Mouse (Mus musculus) lung, postnatal 0 days (tissue): ENCODE data around the gene Foxp4. TPM values are rescaled to one million over a fixed set of nuclear protein-coding genes. Genes with fewer than 3 reads are reported as not detected.
"Not testable (repeated sequence)": the region's sequence is repeated elsewhere in the genome, so short reads cannot be mapped to it uniquely, and the experiment has no call there.

Experiments used
- ATAC-seq: fragments of 200-750 bp; cut with Nextera tagmentation; 2 replicates; pipeline ENCODE4 v1.8.0; 2017; ENCODE audit warnings: moderate library complexity
- DNase-seq: peaks from one replicate; pipeline ENCODE4 v3.0.0-alpha.2; 2016; ENCODE audit warnings: low spot score
- H3K27ac ChIP-seq: fragments of 300-500 bp; sonication (generic); 2 replicates; pipeline ENCODE4 v1.5.1; 2014; ENCODE audit warnings: antibody characterized with exemption, mild to moderate bottlenecking, low read length, mixed read lengths
- H3K27me3 ChIP-seq: fragments of 300-500 bp; sonication (generic); replicated peaks from 2 replicates; pipeline ENCODE4 v1.6.1; 2014; ENCODE audit warnings: low read length, mixed read lengths; ENCODE audit not compliant: insufficient read depth
- H3K36me3 ChIP-seq: fragments of 300-500 bp; sonication (generic); 2 replicates; pipeline ENCODE4 v1.6.1; 2014; ENCODE audit warnings: low read length, mixed read lengths; ENCODE audit not compliant: insufficient read depth
- H3K4me1 ChIP-seq: fragments of 300-500 bp; sonication (generic); 2 replicates; pipeline ENCODE4 v1.6.1; 2014; ENCODE audit warnings: antibody characterized with exemption, low read depth, low read length, mixed read lengths; ENCODE audit not compliant: insufficient read depth
- H3K4me2 ChIP-seq: fragments of 300-500 bp; sonication (generic); replicated peaks from 2 replicates; pipeline ENCODE4 v1.6.1; 2014; ENCODE audit warnings: low read depth, mild to moderate bottlenecking, low read length, moderate library complexity, mixed read lengths
- H3K4me3 ChIP-seq: fragments of 300-500 bp; sonication (generic); 2 replicates; pipeline ENCODE4 v1.5.1; 2014; ENCODE audit warnings: low read depth, low read length
- H3K9ac ChIP-seq: fragments of 300-500 bp; sonication (generic); replicated peaks from 2 replicates; pipeline ENCODE4 v1.6.1; 2014; ENCODE audit warnings: low read depth, mild to moderate bottlenecking
- H3K9me3 ChIP-seq: fragments of 300-500 bp; sonication (generic); 2 replicates; pipeline ENCODE4 v1.6.1; 2016; ENCODE audit warnings: low read length, mixed read lengths
- CTCF ChIP-seq: IDR thresholded peaks from 2 replicates; pipeline ENCODE4 v1.5.1; 2016; ENCODE audit warnings: antibody characterized with exemption, mild to moderate bottlenecking
- EP300 ChIP-seq: IDR thresholded peaks from 2 replicates; pipeline ENCODE4 v1.6.1; 2016; ENCODE audit warnings: antibody characterized with exemption, mild to moderate bottlenecking, control low read depth
- WGBS: fragments of 180-500 bp; shearing (Covaris S2); extraction: QIAGEN DNeasy Blood & Tissue Kit; methylation state at CpG from one replicate; pipeline ENCODE4 v1.1.7; 2014; 5-methylcytosine and 5-hydroxymethylcytosine counted together
- polyA plus RNA-seq: library from polyadenylated mRNA; unstranded; fragments of >200 nt; fragmentation: Nextera tagmentation; extraction: Ambion mirVana; gene quantifications from 2 replicates; pipeline ENCODE4 v1.2.1, GENCODE M21; 2015

Foxp4 gene
- polyA plus RNA-seq, 1 experiment from 2014 or later: 10.2 TPM

GRCm38 (mm10) chr17:47855544-47855943 lies 68.9 kb downstream of the Foxp4 start:
- ATAC-seq (no peak), DNase-seq (no peak)
- H3K27ac ChIP-seq: no peak overlapping the region
- no peaks in the 10 kb centered on the region for H3K27me3 ChIP-seq
- H3K4me3 ChIP-seq: no peak overlapping the region
- TF ChIP-seq CTCF: no peak
- no peak for TF ChIP-seq EP300
- no peak overlapping the region for H3K9ac ChIP-seq
- no peak overlapping the region for H3K4me2 ChIP-seq
- H3K4me1 ChIP-seq: no peaks in the 10 kb centered on the region
- 79% methylated on average over 4 of the region's 4 CpGs for WGBS
- H3K9me3 ChIP-seq: no peaks in the 10 kb centered on the region
- H3K36me3 ChIP-seq: no peaks in the 10 kb centered on the region

GRCm38 (mm10) chr17:47854908-47855307 lies 69.5 kb downstream of the Foxp4 start:
- Histone ChIP-seq H3K9ac (no peak overlapping the region), H3K9me3 (no peaks in the 10 kb centered on the region), H3K36me3 (no peaks in the 10 kb centered on the region), H3K4me3 (no peak overlapping the region), H3K4me1 (no peaks in the 10 kb centered on the region; the same call in 1 of the 2 replicates), H3K4me2 (no peak overlapping the region), H3K27ac (no peak overlapping the region), H3K27me3 (no peaks in the 10 kb centered on the region)
- TF ChIP-seq EP300: no peak
- TF ChIP-seq CTCF: no peak
- WGBS: 88% methylated on average over 8 of the region's 8 CpGs
- no peak for DNase-seq
- ATAC-seq: no peak

- Histone ChIP-seq H3K4me1 (no peaks in the 10 kb centered on the region; the same call in 1 of the 2 replicates), H3K27me3 (no peaks in the 10 kb centered on the region), H3K9ac (no peak overlapping the region), H3K9me3 (no peaks in the 10 kb centered on the region), H3K4me3 (no peak overlapping the region), H3K36me3 (no peaks in the 10 kb centered on the region), H3K27ac (no peak overlapping the region), H3K4me2 (no peak overlapping the region)
- 72% methylated on average over 4 of the region's 4 CpGs for WGBS
- DNase-seq: no peak
- TF ChIP-seq EP300: no peak
- no peak for TF ChIP-seq CTCF
- no peak for ATAC-seq
Observed at GRCm38 (mm10) chr17:47853760-47854159, 70.7 kb downstream of the Foxp4 start.

- WGBS: 95% methylated on average over 3 of the region's 4 CpGs
- ATAC-seq (no peak), DNase-seq (no peak)
- Histone ChIP-seq H3K4me2 (no peak overlapping the region), H3K4me1 (no peaks in the 10 kb centered on the region; the same call in 1 of the 2 replicates), H3K4me3 (no peak overlapping the region), H3K9me3 (no peaks in the 10 kb centered on the region), H3K27me3 (no peaks in the 10 kb centered on the region), H3K36me3 (no peaks in the 10 kb centered on the region), H3K27ac (no peak overlapping the region), H3K9ac (no peak overlapping the region)
- TF ChIP-seq CTCF (no peak), EP300 (no peak)
Observed at GRCm38 (mm10) chr17:47853336-47853735, 71.1 kb downstream of the Foxp4 start.

- not testable (repeated sequence) for H3K36me3 ChIP-seq, H3K27ac ChIP-seq, H3K9me3 ChIP-seq, H3K27me3 ChIP-seq, H3K4me1 ChIP-seq, H3K9ac ChIP-seq
- WGBS: 5% methylated on average over 21 of the region's 22 CpGs
- ATAC-seq (peak; percentile 77), DNase-seq (peak; percentile 42)
- Histone ChIP-seq H3K4me3 (0 out of 2 replicates have a peak overlapping the region, but pooled peaks have one; percentile 3), H3K4me2 (peak overlapping the region; percentile 29; the same call in 1 of the 2 replicates)
Observed at GRCm38 (mm10) chr17:47851798-47852360, 72.6 kb downstream of the Foxp4 start.

GRCm38 (mm10) chr17:47850639-47851314 lies 73.7 kb downstream of the Foxp4 start:
- H3K27ac ChIP-seq: no peak overlapping the region
- no peaks in the 10 kb centered on the region for H3K9me3 ChIP-seq
- H3K4me2 ChIP-seq: no peak overlapping the region
- DNase-seq: no peak
- no peaks in the 10 kb centered on the region for H3K36me3 ChIP-seq
- H3K27me3 ChIP-seq: no peaks in the 10 kb centered on the region
- ATAC-seq: no peak
- no peak overlapping the region for H3K4me3 ChIP-seq
- no peaks in the 10 kb centered on the region; the same call in 1 of the 2 replicates for H3K4me1 ChIP-seq
- WGBS: 66% methylated on average over 7 of the region's 7 CpGs
- TF ChIP-seq CTCF: no peak
- TF ChIP-seq EP300: no peak
- no peak overlapping the region for H3K9ac ChIP-seq
